Mouse (Mus musculus) B cell, adult 62 days (primary cell): ENCODE measurements around the gene Acy3. TPM values are rescaled to one million over a fixed set of nuclear protein-coding genes. Genes with fewer than 3 reads are reported as not detected.

ENCODE experiments used
- total RNA-seq: library from RNA; stranded (reverse); gene quantifications from 4 replicates; pipeline ENCODE4 v1.2.4, GENCODE M21; 2023

Gene Acy3
- total RNA-seq = not detected in 4 replicates

DNA sequence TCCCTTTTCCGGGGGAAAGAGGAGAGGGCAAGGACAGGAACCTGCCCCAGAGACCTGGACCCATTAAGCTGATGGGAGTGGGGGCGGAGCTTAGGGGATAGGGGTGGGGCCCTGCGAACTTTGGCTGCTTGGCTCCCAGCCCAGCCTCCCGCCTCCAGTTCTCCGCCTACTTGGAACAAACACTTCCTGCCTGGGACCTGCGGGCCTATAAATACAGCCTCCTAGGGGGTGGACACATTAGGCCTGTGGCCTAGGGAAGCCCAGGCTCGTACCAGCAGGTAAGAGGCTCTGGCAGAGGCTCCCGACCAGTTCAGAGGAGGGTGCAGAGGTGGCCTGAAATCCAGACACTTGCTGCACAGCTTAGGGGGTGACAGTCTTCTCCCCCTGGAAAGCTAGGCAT lies at the start of gene Acy3:
Acy3 (plus strand) TSS at position 237 of the 400 bp plus-strand sequence.

DNA sequence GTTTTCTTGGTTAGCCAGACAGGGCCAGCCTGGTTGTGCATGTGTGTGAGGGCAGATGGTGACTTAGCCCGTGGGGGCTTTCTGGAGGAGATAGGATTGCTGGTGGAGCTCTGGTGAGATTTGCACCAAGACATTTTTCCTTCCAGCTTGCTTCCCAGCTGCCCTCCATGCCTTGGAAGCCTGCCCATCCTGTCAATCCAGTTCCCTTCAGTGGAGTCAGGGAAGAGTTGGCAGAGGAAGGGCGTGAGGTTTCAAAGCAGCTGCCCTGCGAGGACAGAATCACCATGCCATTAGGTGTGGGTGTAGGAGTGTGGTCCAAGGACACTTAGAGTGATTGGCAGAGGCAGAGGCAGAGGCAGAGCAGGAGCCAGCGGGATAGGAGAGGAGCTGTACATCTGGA lies 27.9 kb upstream of the Acy3 start, which contains the start of gene Aldh3b3:
Aldh3b3 (plus strand) TSS at position 176 of the 400 bp plus-strand sequence.

DNA sequence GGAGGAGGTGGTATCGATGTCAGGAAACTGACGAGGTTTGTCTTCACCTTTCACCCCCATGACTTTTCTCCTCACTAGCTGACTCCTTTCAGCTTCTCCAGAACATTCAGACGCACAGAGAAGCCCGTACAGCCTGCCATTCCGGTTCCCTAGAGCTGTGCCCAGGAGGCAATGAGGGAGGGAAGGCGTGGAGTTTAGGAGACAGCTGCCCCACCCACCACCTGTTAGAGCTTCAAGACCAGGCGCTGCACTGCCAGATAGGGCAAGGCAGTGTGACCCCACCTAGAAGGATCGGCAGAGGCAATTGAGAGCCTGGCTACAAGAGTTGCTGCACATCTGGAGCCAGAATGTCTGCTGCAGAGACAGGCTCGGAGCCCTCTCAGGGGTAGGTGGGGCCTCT lies 14.1 kb upstream of the Acy3 start, which contains the start of gene Aldh3b2:
Aldh3b2 (plus strand) TSS at position 100 of the 400 bp plus-strand sequence.

DNA sequence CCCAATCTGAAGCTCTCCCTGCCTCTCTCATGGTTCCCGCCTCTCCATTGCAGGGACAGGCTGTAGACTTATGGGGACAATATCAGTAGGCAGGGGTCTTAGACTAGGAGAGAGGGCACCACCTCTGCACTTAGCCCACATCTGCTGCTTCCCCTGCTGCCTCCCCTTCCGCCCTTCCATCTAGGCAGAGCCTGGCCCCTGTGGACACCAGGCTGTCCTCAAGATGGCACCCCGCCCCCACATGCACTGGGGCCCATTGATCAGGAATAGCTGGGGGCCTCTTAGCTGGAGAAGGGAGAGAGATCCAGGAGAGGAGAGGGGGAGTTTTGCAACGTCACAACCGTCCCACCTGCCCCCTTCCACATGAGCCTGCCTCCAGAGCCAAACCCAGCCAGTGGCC lies 6.0 kb downstream of the Acy3 start, which contains the start of gene Tbx10:
Tbx10 (plus strand) TSS at position 337 of the 400 bp plus-strand sequence.

DNA sequence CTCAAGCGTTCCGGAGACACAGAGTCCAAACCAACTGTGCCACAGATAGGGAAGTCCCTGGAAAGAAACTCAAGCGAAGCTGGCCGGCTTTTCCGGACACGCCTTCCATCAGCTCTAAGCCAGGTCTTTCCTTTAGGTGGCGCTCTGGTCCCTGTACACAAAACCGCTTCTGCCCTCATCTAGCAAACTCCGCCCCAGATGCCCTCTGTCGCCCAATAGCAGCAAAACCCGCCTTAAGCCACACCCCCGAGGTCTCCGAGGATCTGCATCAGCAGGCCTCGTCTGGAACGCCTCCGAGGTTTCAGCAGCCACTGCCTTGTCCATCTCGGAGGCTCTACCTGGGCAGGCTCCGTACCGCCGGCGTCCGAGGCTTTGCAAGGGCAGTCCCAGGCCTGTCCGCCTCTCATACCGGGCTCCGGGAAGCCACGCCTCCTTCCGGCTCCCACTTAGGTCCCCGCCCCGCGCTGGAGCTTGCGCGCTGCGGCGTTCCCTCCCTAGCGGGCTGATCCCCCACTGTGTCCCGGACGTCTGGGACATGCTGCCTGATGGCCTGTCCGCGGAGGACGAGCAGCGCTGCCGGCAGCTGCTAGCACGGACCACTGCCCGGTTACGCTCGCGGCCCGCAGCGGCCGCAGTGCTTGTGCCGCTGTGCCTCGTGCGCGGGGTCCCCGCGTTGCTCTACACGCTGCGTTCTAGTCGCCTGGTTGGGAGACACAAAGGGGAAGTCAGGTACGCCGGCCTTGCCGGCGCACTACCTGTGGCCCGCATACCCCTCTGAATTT lies 13.9 kb downstream of the Acy3 start, which contains the start of the genes Nudt8 and Gm49405:
Nudt8 (plus strand) TSS at position 462 of the 782 bp plus-strand sequence.
Gm49405 (plus strand) TSS at position 508 of the 782 bp plus-strand sequence.

DNA sequence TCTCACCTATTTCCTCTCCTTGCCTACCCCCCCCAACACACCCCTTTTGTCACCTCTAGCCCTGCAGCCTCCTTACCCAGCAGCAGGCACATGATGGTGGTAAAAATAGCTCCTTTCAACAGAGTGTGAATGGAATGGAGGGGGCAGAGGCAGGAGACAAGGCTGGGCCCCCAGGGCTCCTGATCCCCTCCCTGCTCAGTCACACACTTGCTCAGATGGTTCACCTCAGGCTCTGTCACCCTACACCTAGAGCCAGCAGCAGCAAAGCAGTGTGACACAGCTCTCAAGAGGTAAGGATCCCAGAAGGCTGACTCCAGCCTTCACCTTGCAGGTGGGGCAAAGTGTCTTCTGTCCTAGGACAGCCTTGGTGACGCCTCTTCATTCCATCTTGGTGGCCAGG lies 16.7 kb downstream of the Acy3 start, which contains the start of gene Doc2g:
Doc2g (plus strand) TSS at position 202 of the 400 bp plus-strand sequence.

DNA sequence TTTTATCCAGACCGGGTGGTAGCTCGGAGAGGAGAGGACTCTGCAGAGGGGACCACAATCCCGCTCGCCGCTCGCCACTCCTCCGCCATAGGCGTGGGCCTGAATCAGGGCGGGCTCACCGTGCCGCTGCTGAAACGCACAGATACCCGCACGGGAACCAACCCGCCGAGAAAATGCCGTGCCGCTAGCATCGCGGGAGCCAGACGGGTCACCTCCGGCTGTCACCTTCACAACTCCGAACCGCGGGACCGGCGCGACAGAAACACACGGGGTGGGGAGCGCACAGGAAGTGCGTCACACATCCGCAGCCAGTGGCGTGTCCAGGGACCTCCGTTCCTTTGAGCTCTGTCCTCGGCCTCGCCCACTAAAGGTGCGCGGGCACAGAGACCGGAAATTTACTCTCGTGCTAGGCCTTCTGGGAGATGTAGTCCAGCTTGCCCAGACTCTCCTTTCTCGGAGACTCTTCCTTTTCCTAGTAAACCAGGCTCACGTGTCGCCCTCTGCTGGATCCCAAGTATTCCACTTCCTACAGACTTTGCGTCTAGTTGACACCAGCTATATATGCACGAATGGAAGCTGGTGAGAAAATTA lies 26.2 kb downstream of the Acy3 start, which contains the start of gene Ndufv1:
Ndufv1 (minus strand) TSS at position 375 of the 591 bp plus-strand sequence.

DNA sequence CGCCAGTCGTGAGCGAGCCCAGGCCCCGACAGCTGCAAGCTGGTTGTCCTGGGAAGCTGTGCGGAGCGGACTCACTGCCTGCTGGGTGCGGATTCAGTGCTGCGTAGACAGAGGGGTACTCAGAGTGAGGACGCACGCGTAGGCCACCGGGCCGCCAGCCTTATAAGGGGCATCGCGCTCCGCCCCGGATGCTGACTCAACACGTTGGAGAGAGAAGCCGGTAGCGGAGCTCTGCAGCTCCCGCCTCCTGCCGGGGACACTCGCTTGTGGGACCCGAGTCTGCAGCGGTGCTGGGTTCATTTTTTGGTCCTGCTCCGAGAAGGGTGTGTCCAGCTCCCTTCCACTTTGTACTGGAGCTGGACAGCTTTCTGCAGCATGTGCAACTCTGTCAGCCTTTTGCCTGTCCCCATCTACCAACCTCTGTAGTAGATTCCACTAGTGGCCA lies 51.4 kb downstream of the Acy3 start, which contains the start of gene Gstp1:
Gstp1 (minus strand) TSS at position 198 of the 445 bp plus-strand sequence.

Other genes with a start within 250 kb of the Acy3 start
- gene Kmt5b, start 219.1 kb upstream of the Acy3 start, total RNA-seq = 119 to 126 TPM (median 122 TPM) in 4 replicates
- gene Chka, start 134.8 kb upstream of the Acy3 start, total RNA-seq = 65.0 to 81.7 TPM (median 68.1 TPM) in 4 replicates
- gene Tcirg1, start 79.4 kb upstream of the Acy3 start, total RNA-seq = 141 to 154 TPM (median 146 TPM) in 4 replicates
- 73.8 to 87.1 TPM (median 81.3 TPM) in 4 replicates for gene Ndufs8, start 73.8 kb upstream of the Acy3 start, total RNA-seq
- 7.6 to 9.4 TPM (median 8.4 TPM) in 4 replicates for gene Aldh3b1, start 56.8 kb upstream of the Acy3 start, total RNA-seq
- 533 to 593 TPM (median 563 TPM) in 4 replicates for gene Unc93b1, start 51.4 kb upstream of the Acy3 start, total RNA-seq
- 0.15 TPM in 1 of 4 replicates, not detected in the others for gene Aldh3b3, start 27.9 kb upstream of the Acy3 start, total RNA-seq
- gene Aldh3b2, start 14.2 kb upstream of the Acy3 start, total RNA-seq = 0.26 to 0.36 TPM in 2 of 4 replicates, not detected in the others
- not detected in 4 replicates for gene Tbx10, start 6.2 kb downstream of the Acy3 start, total RNA-seq
- 16.1 to 21.0 TPM (median 19.8 TPM) in 4 replicates for gene Nudt8, start 14.0 kb downstream of the Acy3 start, total RNA-seq
- 3.1 to 6.8 TPM (median 4.0 TPM) in 4 replicates for gene Gm49405, start 14.1 kb downstream of the Acy3 start, total RNA-seq
- gene Doc2g, start 16.7 kb downstream of the Acy3 start, total RNA-seq = 7.1 to 12.1 TPM (median 10.4 TPM) in 4 replicates
- 73.3 to 94.8 TPM (median 89.7 TPM) in 4 replicates for gene Ndufv1, start 26.2 kb downstream of the Acy3 start, total RNA-seq
- 137 to 169 TPM (median 145 TPM) in 4 replicates for gene Gstp1, start 51.4 kb downstream of the Acy3 start, total RNA-seq
- gene Gstp2, start 59.5 kb downstream of the Acy3 start, total RNA-seq = 8.8 to 22.4 TPM (median 15.9 TPM) in 4 replicates
- gene Gstp3, start 73.0 kb downstream of the Acy3 start, total RNA-seq = not detected in 4 replicates
- gene Cabp2, start 95.0 kb downstream of the Acy3 start, total RNA-seq = not detected in 4 replicates
- 119 to 136 TPM (median 129 TPM) in 4 replicates for gene Cdk2ap2, start 110.6 kb downstream of the Acy3 start, total RNA-seq
- 195 to 200 TPM (median 198 TPM) in 4 replicates for gene Pitpnm1, start 113.4 kb downstream of the Acy3 start, total RNA-seq
- gene Aip, start 139.3 kb downstream of the Acy3 start, total RNA-seq = 95.2 to 103 TPM (median 98.9 TPM) in 4 replicates
- 0.14 to 0.31 TPM (median 0.27 TPM) in 3 of 4 replicates, not detected in the other for gene Gpr152, start 153.2 kb downstream of the Acy3 start, total RNA-seq
- 0.88 to 1.4 TPM (median 1.2 TPM) in 4 replicates for gene Cabp4, start 157.5 kb downstream of the Acy3 start, total RNA-seq
- gene Coro1b, start 162.0 kb downstream of the Acy3 start, total RNA-seq = 129 to 166 TPM (median 137 TPM) in 4 replicates
- gene Ptprcap, start 167.0 kb downstream of the Acy3 start, total RNA-seq = 341 to 368 TPM (median 348 TPM) in 4 replicates
- 50.3 to 55.6 TPM (median 50.9 TPM) in 4 replicates for gene Rps6kb2, start 176.8 kb downstream of the Acy3 start, total RNA-seq
- 93.0 to 107 TPM (median 97.9 TPM) in 4 replicates for gene Carns1, start 188.9 kb downstream of the Acy3 start, total RNA-seq
- gene Tbc1d10c, start 204.7 kb downstream of the Acy3 start, total RNA-seq = 255 to 266 TPM (median 262 TPM) in 4 replicates
- 377 to 398 TPM (median 383 TPM) in 4 replicates for gene Ppp1ca, start 205.5 kb downstream of the Acy3 start, total RNA-seq
- 51.5 to 59.3 TPM (median 55.6 TPM) in 4 replicates for gene Rad9a, start 215.1 kb downstream of the Acy3 start, total RNA-seq
- gene Clcf1, start 227.7 kb downstream of the Acy3 start, total RNA-seq = 141 to 150 TPM (median 148 TPM) in 4 replicates
- 5.9 TPM in 1 of 4 replicates, not detected in the others for gene AC109138.7, start 227.8 kb downstream of the Acy3 start, total RNA-seq
- 206 to 223 TPM (median 211 TPM) in 4 replicates for gene Pold4, start 245.3 kb downstream of the Acy3 start, total RNA-seq